Mouse (Mus musculus) stomach, postnatal 0 days (tissue): ENCODE data around the gene Dlgap4.

Source experiments
- CTCF ChIP-seq: IDR thresholded peaks from 2 replicates; pipeline ENCODE4 v1.5.1; 2016; ENCODE audit warnings: antibody characterized with exemption, low read depth, mild to moderate bottlenecking, moderate library complexity
- EP300 ChIP-seq: optimal IDR thresholded peaks from 2 replicates; pipeline ENCODE3; 2016; ENCODE audit warnings: antibody characterized with exemption

DNA sequence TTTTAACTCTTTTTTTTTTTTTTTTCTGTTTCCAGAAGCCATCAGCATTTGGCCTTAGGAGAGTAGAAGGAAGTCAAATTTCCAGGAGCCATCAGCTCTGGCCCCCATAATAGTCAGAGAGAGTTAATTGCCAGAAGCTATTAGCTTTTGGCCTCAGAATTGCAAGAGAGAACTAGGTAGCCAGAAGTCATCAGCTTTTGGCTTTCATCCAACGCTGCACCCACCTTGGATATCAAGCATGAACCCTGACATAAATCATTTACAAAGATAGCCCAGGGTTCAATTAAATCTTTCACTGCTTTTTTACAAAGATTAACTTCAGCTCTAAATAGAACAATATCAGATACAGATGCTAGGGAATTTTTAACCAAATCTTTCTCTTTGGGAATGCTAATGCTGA lies 185.0 kb downstream of the Dlgap4 start:
- TF ChIP-seq CTCF (no peak), EP300 (no peak)
